Mouse (Mus musculus): ENCODE data around the gene Pygm.

The Pygm gene

DNA sequence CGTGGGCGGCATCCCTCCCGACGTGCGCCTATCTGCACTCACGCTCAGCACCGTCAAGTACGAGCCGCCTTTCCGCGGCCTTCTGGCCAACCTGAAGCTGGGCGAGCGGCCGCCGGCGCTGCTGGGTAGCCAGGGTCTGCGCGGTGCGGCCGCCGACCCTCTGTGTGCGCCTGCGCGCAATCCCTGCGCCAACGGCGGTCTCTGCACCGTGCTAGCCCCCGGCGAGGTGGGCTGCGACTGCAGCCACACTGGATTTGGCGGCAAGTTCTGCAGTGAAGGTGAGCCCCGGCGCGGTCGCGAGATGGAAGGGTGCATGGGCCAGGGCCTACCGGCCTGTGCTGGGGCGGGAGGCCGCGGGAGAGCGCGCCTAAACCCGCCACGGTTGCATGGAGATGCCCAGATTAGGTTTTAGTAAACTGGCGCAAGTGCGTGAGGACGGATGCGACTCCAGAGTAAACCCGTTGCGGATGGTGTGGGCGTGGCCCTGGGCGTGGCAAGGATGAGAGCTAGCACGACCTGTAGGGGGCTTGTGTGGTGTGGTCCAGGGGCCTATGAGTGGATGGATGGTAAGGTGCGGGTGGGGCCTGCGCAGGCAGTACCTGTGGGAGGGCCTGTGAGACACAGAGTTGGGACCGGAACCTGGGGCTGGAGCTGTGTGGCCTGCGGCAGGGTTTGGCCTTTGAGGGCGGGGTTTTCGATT, 44.5 kb downstream of the Pygm start:
- DNase-seq (ENCODE audit: low read depth, low spot score), result peak; percentile 68

DNA sequence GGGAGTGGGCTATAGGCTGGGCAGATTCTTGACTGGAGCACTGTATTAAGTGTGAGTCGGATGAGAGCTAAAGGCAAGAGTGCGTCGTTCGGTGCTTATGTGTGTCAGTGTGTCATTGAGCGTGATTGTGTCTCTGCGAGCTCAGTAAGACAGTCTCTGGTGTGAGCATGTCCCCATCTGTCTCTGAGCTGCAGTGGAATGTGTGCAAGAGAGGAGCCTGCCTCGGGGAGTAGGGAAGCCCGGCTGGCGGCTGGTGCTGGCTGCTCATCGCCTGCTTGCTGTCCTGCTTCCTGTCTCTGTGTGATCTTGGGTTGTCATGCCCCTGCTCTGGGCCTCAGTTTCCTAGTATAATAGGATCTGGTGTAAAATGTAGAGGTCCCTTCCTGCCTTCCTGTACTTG, 58.8 kb downstream of the Pygm start:
- DNase-seq (ENCODE audit: low read depth, low spot score), result no peak

DNA sequence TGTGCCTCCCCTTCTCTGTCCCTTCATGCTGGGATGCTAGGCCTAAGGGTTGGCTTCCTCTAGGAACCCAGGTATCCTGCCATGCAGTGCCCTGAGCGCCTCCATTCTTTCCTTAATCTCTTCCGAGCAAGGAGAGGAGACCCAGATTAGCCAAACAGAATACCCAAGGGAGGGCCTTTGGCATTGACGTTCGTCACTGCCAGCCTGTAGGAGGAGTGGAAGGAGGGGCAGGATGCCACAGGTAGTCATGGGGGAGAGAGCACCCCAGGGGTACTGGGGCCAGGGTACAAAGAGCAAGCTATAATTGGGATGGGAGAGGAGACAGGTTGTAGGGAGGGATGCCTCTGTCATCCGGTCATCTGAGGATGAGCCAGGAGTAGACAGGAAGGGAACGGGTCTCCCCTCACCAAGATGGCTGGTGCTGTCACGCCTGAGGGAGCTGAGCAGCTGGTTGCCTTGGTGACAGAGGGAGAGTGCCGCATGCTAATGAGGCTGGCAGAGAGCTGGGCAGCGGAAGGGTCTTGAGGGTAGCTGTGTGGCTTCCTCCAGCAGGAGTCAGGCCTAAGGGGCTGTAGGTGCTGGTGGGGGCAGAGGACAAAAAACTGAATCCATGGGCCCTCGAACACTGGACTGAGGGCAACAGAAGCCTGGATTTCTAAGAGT, 61.7 kb downstream of the Pygm start:
- no peak for DNase-seq (ENCODE audit: low read depth, low spot score)

DNA sequence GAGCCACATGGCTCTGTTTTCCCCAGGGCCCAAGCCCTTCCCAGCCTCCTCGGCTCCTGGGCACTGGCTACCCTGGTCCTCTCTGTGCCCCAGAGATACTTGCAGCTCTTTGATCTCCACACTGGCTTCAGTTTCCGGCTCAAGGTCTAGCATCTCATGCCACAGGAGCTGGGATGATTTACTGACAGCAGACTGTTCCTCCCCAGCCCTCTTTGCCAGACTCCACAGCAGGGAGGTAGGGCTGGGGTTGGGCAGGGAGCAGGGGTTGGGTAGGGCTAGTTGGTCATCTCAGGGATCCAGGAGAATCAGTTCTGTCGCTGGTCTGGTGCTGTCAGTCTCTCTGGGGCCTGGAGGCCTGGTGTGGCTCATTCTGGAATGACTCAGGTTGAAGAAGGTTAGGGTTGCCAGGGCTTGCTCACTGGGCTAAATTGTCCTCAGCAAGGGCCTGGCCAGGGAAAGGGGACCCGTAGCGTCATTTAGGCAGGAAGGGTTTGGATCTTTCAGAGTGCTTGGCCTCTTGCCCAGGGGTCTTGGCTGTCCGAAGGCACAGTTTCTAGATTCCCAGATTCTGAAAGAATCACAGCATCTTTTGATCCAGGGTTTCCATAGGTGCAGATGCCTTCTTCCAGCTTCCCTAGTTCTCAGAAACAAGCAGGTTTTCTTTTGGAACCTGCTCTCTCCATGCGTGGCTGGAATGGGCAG, 62.7 kb downstream of the Pygm start:
- DNase-seq (ENCODE audit: low read depth, low spot score), result no peak
